ENCODE assay signal across 13 mouse cellular contexts in the genomic region with DNA sequence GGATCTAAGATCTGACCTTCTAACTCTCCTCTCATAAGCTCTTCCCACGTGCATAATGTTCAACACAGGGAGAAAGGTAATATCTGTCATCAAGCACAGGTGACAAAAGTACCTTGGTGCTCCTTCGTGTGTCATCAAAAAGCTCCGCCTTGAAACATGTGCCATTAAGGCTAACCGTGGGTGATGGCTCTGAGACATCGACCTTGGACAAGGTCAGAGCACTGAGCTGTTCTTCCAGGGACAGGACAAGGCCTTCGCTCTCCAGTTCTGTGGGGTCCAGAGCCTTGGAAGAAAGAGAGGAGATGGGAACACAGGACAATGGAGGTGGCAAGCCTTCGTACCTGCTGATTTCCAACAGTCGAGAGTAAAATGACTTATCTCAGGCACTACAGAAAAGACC.
"Had no signal": no experiment of that assay in that cellular context is flagged by ENCODE, and none has a peak within 500 bp of the region (broad histone marks: within the 10 kb centered on the region; RNA-seq: fewer than 3 reads in every experiment).

No protein-coding gene starts in this region.

- DNase-seq: lung, adult 18-20 months; lung, embryonic 14.5 days; lung, postnatal 10 days; lung, postnatal 4 days; midbrain, embryonic 14.5 days; retina, postnatal 1 day; right cerebral cortex, adult 18-20 months; right cerebral cortex, postnatal 25 days; right cerebral cortex, postnatal 4 days; spleen, adult 18-20 months; thymus, adult 2 months; thymus, postnatal 25 days; thymus, postnatal 4 days had no signal
